ENCODE assay signal across 14 mouse cellular contexts in the genomic region with DNA sequence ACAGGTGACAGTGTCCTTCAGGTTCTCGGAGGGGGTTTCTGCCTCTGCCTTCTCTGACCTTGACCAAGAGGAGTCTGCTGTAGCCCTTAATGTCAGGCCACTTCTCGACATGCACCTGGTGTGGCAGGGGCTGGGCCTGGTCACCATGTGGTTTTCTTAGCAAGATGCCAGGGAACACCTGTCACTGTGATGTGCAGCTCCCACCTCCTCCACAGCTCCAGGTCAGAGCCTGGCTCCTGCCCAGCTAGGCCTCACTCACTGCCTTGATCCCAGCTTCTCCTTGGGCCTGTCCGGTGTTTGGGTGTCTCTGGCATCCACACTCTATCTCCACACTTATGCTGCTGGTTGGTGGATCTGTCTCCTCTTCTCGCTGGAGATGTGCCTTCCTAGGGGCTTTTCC.
DNase-seq lines count a peak whose midpoint lies in the region; ATAC-seq and TF ChIP-seq lines count a peak whose summit lies in the region.
"Had no signal": no experiment of that assay in that cellular context is flagged by ENCODE, and none has a peak within 500 bp of the region (broad histone marks: within the 10 kb centered on the region; RNA-seq: fewer than 3 reads in every experiment).

No protein-coding gene starts in this region.

- no peaks in the 10 kb centered on the region for H3K36me3 ChIP-seq in heart, embryonic 11.5 days (ENCODE audit: control insufficient read depth, insufficient read depth, low read length)
- no peaks in the 10 kb centered on the region for H3K36me3 ChIP-seq in kidney, embryonic 16.5 days (ENCODE audit: insufficient read depth, low read length)
- H3K36me3 ChIP-seq in C2C12 (ENCODE audit: control insufficient read depth, insufficient read depth), result no peaks in the 10 kb centered on the region
- H3K36me3 ChIP-seq: neural tube, embryonic 12.5 days had no signal

- no peak for ATAC-seq in heart, embryonic 11.5 days (replicated peaks; ENCODE audit: insufficient number of reproducible peaks, low FRiP score, low TSS enrichment)
- ATAC-seq in kidney, embryonic 16.5 days (ENCODE audit: low FRiP score, low TSS enrichment), result no peak
- ATAC-seq: liver, postnatal 0 days had no signal

- no peak for DNase-seq in heart, postnatal 36 days
- no peak for DNase-seq in kidney, postnatal 25 days
- DNase-seq in cerebellum, adult 9-10 months, result peak; percentile 72
- DNase-seq in MN1 (ENCODE audit: low spot score), result no peak
- DNase-seq in frontal cortex, postnatal 25 days (ENCODE audit: low spot score in 2 of 2), result no peak
- DNase-seq: adrenal gland, postnatal 25 days; liver, postnatal 0 days; right cerebral cortex, adult 18-20 months; thymus, adult 2 months had no signal

- no peak for TF ChIP-seq CTCF in C2C12 (IDR thresholded peaks at IDR 0.05; ENCODE audit: control insufficient read depth, insufficient read depth, insufficient read length)

- peaks cover 25% of the 10 kb centered on the region for H3K79me3 ChIP-seq in C2C12 (ENCODE audit: low read depth)

- no peaks in the 10 kb centered on the region for H3K27me3 ChIP-seq in heart, embryonic 11.5 days (ENCODE audit: control insufficient read depth, insufficient read depth, low read length)
- H3K27me3 ChIP-seq in kidney, embryonic 16.5 days (ENCODE audit: insufficient read depth, low read length), result no peaks in the 10 kb centered on the region
- H3K27me3 ChIP-seq in C2C12 (ENCODE audit: control insufficient read depth, insufficient read depth, insufficient read length), result no peaks in the 10 kb centered on the region
- H3K27me3 ChIP-seq: neural tube, embryonic 12.5 days had no signal

- intact Hi-C loops in heart, postnatal 36 days (cut with DNase I), result no loop called here

- WGBS in heart, embryonic 11.5 days (ENCODE audit: insufficient replicate concordance), result 56% methylated on average over 4 of the region's 4 CpGs
- WGBS in kidney, embryonic 16.5 days, result 64% methylated on average over 4 of the region's 4 CpGs

- H3K9me3 ChIP-seq in heart, embryonic 11.5 days (replicated peaks; ENCODE audit: control insufficient read depth, low read length), result no peaks in the 10 kb centered on the region
- H3K9me3 ChIP-seq in kidney, embryonic 16.5 days (ENCODE audit: low read length), result no peaks in the 10 kb centered on the region
- H3K9me3 ChIP-seq: neural tube, embryonic 12.5 days had no signal

- H3K4me2 ChIP-seq in heart, embryonic 11.5 days, result no peak overlapping the region; the same call in 1 of the 2 replicates
- no peak overlapping the region for H3K4me2 ChIP-seq in kidney, embryonic 16.5 days (replicated peaks; ENCODE audit: low read depth, low read length)
- H3K4me2 ChIP-seq: midbrain, embryonic 11.5 days; neural tube, embryonic 12.5 days had no signal

- H3ac ChIP-seq in C2C12 (ENCODE audit: control insufficient read depth, insufficient read length, low read depth), result no peak overlapping the region

- H3K27ac ChIP-seq in heart, embryonic 11.5 days (ENCODE audit: low read depth, low read length), result peak overlapping the region; percentile 23
- H3K27ac ChIP-seq in kidney, embryonic 16.5 days (ENCODE audit: low read length), result peak overlapping the region; percentile 14; the same call in 1 of the 2 replicates
- H3K27ac ChIP-seq: neural tube, embryonic 12.5 days had no signal

- no peak overlapping the region for H3K4me3 ChIP-seq in heart, embryonic 11.5 days (ENCODE audit: low read depth, low read length)
- no peak overlapping the region for H3K4me3 ChIP-seq in kidney, embryonic 16.5 days (ENCODE audit: low read length)
- H3K4me3 ChIP-seq in C2C12 (ENCODE audit: insufficient read depth, poor library complexity, severe bottlenecking), result no peak overlapping the region
- H3K4me3 ChIP-seq: neural tube, embryonic 12.5 days had no signal

- H3K9ac ChIP-seq in heart, embryonic 11.5 days (ENCODE audit: low read depth, low read length), result peak overlapping the region; percentile 10; the same call in 1 of the 2 replicates
- no peak overlapping the region for H3K9ac ChIP-seq in kidney, embryonic 16.5 days (replicated peaks; ENCODE audit: low read length)
- H3K9ac ChIP-seq: liver, postnatal 0 days; neural tube, embryonic 12.5 days had no signal

- H3K79me2 ChIP-seq in C2C12 (ENCODE audit: control insufficient read depth, insufficient read depth), result peaks cover 86% of the 10 kb centered on the region

- peaks cover 77% of the 10 kb centered on the region for H3K4me1 ChIP-seq in heart, embryonic 11.5 days (ENCODE audit: control insufficient read depth, insufficient read depth, low read length)
- peaks cover 75% of the 10 kb centered on the region for H3K4me1 ChIP-seq in kidney, embryonic 16.5 days (ENCODE audit: insufficient read depth, low read length)

TF ChIP-seq in C2C12, 6 proteins besides CTCF, POLR2A, EP300 and RAD21:
- TF ChIP-seq MAX (IDR thresholded peaks at IDR 0.05), result no peak
- TF ChIP-seq MYOD1 (IDR thresholded peaks at IDR 0.05; ENCODE audit: control insufficient read depth, insufficient read length, low read depth), result peak; percentile 6
